ENCODE assay signal across 10 mouse cellular contexts in genomic region chr13:28545337-28545736, GRCm38 (mm10).
DNase-seq lines count a peak whose midpoint lies in the region; ATAC-seq lines count a peak whose summit lies in the region.
"Had no signal": no experiment of that assay in that cellular context is flagged by ENCODE, and none has a peak within 500 bp of the region (broad histone marks: within the 10 kb centered on the region; RNA-seq: fewer than 3 reads in every experiment).

No protein-coding gene starts in this region.

- H3K27ac ChIP-seq in embryonic facial prominence, embryonic 15.5 days (replicated peaks): no peak overlapping the region
- peak overlapping the region; percentile 71 for H3K27ac ChIP-seq in midbrain, embryonic 10.5 days (replicated peaks)

- no peaks in the 10 kb centered on the region for H3K9me3 ChIP-seq in embryonic facial prominence, embryonic 15.5 days (replicated peaks)
- H3K9me3 ChIP-seq in midbrain, embryonic 10.5 days (replicated peaks): no peaks in the 10 kb centered on the region
- H3K9me3 ChIP-seq: G1E had no signal

- H3K9ac ChIP-seq in embryonic facial prominence, embryonic 15.5 days: no peak overlapping the region

- peaks cover 4% of the 10 kb centered on the region; the same call in 1 of the 2 replicates for H3K36me3 ChIP-seq in embryonic facial prominence, embryonic 15.5 days
- peaks cover 19% of the 10 kb centered on the region for H3K36me3 ChIP-seq in midbrain, embryonic 10.5 days
- H3K36me3 ChIP-seq: G1E had no signal

- ATAC-seq in embryonic facial prominence, embryonic 15.5 days (ENCODE audit: insufficient number of reproducible peaks, low FRiP score, low TSS enrichment, low read depth): 0 out of 2 replicates have a peak, but pooled peaks have one; percentile 34

- H3K4me2 ChIP-seq in embryonic facial prominence, embryonic 15.5 days (replicated peaks): no peak overlapping the region

- intact Hi-C loops in left cerebral cortex, postnatal 14 days (cut with DNase I): loop anchor here (10.0 kb wide), 1 partner anchor 399 kb away; no protein-coding TSS in a partner anchor
- intact Hi-C loops in heart, postnatal 25 days (cut with DNase I): no loop called here

- WGBS in embryonic facial prominence, embryonic 15.5 days: 54% methylated on average over 2 of the region's 2 CpGs
- WGBS in midbrain, embryonic 10.5 days: 54% methylated on average over 2 of the region's 2 CpGs

- DNase-seq in brain, adult 2 months (ENCODE audit: low read depth, low spot score): peak; percentile 35
- peak; percentile 26 for DNase-seq in kidney, adult 9 months
- DNase-seq in midbrain, embryonic 10.5 days (ENCODE audit: low spot score): peak; percentile 22
- DNase-seq in right cerebral cortex, adult 18-20 months: no peak
- DNase-seq in adrenal gland, adult 18-20 months (ENCODE audit: low spot score in 2 of 2): no peak
- DNase-seq in left cerebral cortex, postnatal 14 days (ENCODE audit: low spot score in 2 of 2): no peak
- no peak for DNase-seq in heart, postnatal 25 days (ENCODE audit: low spot score)

- peaks cover 10% of the 10 kb centered on the region for H3K4me1 ChIP-seq in embryonic facial prominence, embryonic 15.5 days
- H3K4me1 ChIP-seq in midbrain, embryonic 10.5 days: peaks cover 31% of the 10 kb centered on the region

- no peaks in the 10 kb centered on the region for H3K27me3 ChIP-seq in embryonic facial prominence, embryonic 15.5 days
- H3K27me3 ChIP-seq in midbrain, embryonic 10.5 days (ENCODE audit: low read depth, poor library complexity, severe bottlenecking): no peaks in the 10 kb centered on the region

- no peak overlapping the region for H3K4me3 ChIP-seq in embryonic facial prominence, embryonic 15.5 days (replicated peaks)
- H3K4me3 ChIP-seq in midbrain, embryonic 10.5 days: no peak overlapping the region
- H3K4me3 ChIP-seq: erythroblast, embryonic 14.5 days had no signal

Comparison
In these comparisons a context has a peak if more than half of its experiments do, and no peak if none do; other contexts are left out.
1. DNase-seq: peak in brain, adult 2 months (single experiment), kidney, adult 9 months (single experiment) and midbrain, embryonic 10.5 days (single experiment); none in right cerebral cortex, adult 18-20 months (single experiment), adrenal gland, adult 18-20 months (0 of 2), left cerebral cortex, postnatal 14 days (0 of 2) and heart, postnatal 25 days (single experiment).